ENCODE assay signal across 8 mouse cellular contexts in genomic region chr6:86086851-86087571, GRCm38 (mm10). TPM values are rescaled to one million over a fixed set of nuclear protein-coding genes. Genes with fewer than 3 reads are reported as not detected.
DNase-seq lines count a peak whose midpoint lies in the region; ATAC-seq lines count a peak whose summit lies in the region.

No protein-coding gene starts in this region.

- ATAC-seq in cerebellum, adult (ENCODE audit: insufficient number of reproducible peaks, low FRiP score, low TSS enrichment) = 0 out of 2 replicates have a peak, but pooled peaks have one; percentile 15

- DNase-seq in cerebellum, adult 8-10 months = no peak
- DNase-seq in 416B (ENCODE audit: low read depth) = peak; percentile 67
- peak; percentile 30 for DNase-seq in gastrocnemius, postnatal 25 days
- peak; percentile 79 to 81 for DNase-seq in layer of hippocampus, postnatal 36 days
- DNase-seq in right cerebral cortex, adult 18-20 months = peak; percentile 95
- no peak for DNase-seq in cerebellum, adult 9-10 months
- DNase-seq in cerebellum, adult 11-12 months = no peak

RNA-seq across cellular contexts. Expression of gene Add2, which starts 58.5 kb away (rescaled TPM):
- total RNA-seq in gastrocnemius, postnatal 25 days (2021) = under 1 TPM; 0.10 to 0.13 TPM
- total RNA-seq in layer of hippocampus, postnatal 36 days (2021) = 100 to 1,000 TPM; 262 to 287 TPM

Comparison
In these comparisons a context has a peak if more than half of its experiments do, and no peak if none do; other contexts are left out.
1. DNase-seq: peak in 416B (single experiment), gastrocnemius, postnatal 25 days (single experiment), layer of hippocampus, postnatal 36 days (2 of 2) and right cerebral cortex, adult 18-20 months (single experiment); none in cerebellum, adult 8-10 months (single experiment), cerebellum, adult 9-10 months (single experiment) and cerebellum, adult 11-12 months (single experiment).
2. RNA of gene Add2, which starts 58.5 kb away (total RNA-seq): 262 to 287 TPM in layer of hippocampus, postnatal 36 days; 0.10 to 0.13 TPM in gastrocnemius, postnatal 25 days; every median in the first group is over 100 times any median in the second.